Mouse (Mus musculus): ENCODE results near the gene Ces1a.

GRCm38 (mm10) chr8:93014300-93014699, 33.7 kb downstream of the Ces1a start:
- TF ChIP-seq CTCF (conservative IDR thresholded peaks at IDR 0.05; ENCODE audit: insufficient read depth, insufficient read length, low read depth, low read length): no peak
- no peak for TF ChIP-seq POLR2A (IDR thresholded peaks at IDR 0.05; ENCODE audit: low read depth, low read length)
